Mouse (Mus musculus) intestine, embryonic 15.5 days (tissue): ENCODE results near the gene Scrn1. TPM values are rescaled to one million over a fixed set of nuclear protein-coding genes. Genes with fewer than 3 reads are reported as not detected.
A peak's percentile ranks its signal among the peaks of the same experiment; 100 is the strongest.

Experiments
- ATAC-seq: fragments of 200-750 bp; cut with Nextera tagmentation; 2 replicates; pipeline ENCODE4 v1.8.0; 2017; ENCODE audit warnings: moderate TSS enrichment, moderate library complexity
- H3K27ac ChIP-seq: fragments of 300-500 bp; sonication (generic); 2 replicates; pipeline ENCODE4 v1.5.1; 2015; ENCODE audit warnings: mild to moderate bottlenecking, inconsistent platforms
- H3K27me3 ChIP-seq: fragments of 300-500 bp; sonication (generic); replicated peaks from 2 replicates; pipeline ENCODE4 v1.6.1; 2015; ENCODE audit warnings: inconsistent platforms
- H3K36me3 ChIP-seq: fragments of 300-500 bp; sonication (generic); 2 replicates; pipeline ENCODE4 v1.6.1; 2015; ENCODE audit warnings: inconsistent platforms
- H3K4me1 ChIP-seq: fragments of 300-500 bp; sonication (generic); replicated peaks from 2 replicates; pipeline ENCODE4 v1.6.1; 2015; ENCODE audit warnings: inconsistent platforms
- H3K4me2 ChIP-seq: fragments of 300-500 bp; sonication (generic); replicated peaks from 2 replicates; pipeline ENCODE4 v1.6.1; 2015; ENCODE audit warnings: mild to moderate bottlenecking, inconsistent platforms
- H3K4me3 ChIP-seq: fragments of 300-500 bp; sonication (generic); replicated peaks from 2 replicates; pipeline ENCODE4 v1.5.1; 2015; ENCODE audit warnings: inconsistent platforms
- H3K9ac ChIP-seq: fragments of 300-500 bp; sonication (generic); 2 replicates; pipeline ENCODE4 v1.6.1; 2015; ENCODE audit warnings: inconsistent platforms
- H3K9me3 ChIP-seq: fragments of 300-500 bp; sonication (generic); 2 replicates; pipeline ENCODE4 v1.6.1; 2016; ENCODE audit warnings: inconsistent platforms
- WGBS: fragments of 180-500 bp; shearing (Covaris S2); methylation state at CpG from one replicate; pipeline ENCODE4 v1.1.7; 2015; 5-methylcytosine and 5-hydroxymethylcytosine counted together
- polyA plus RNA-seq: library from polyadenylated mRNA; unstranded; fragments of >200 nt; fragmentation: Nextera tagmentation; extraction: Ambion mirVana; gene quantifications from 2 replicates; pipeline ENCODE4 v1.2.1, GENCODE M21; 2015

Gene Scrn1
- polyA plus RNA-seq, 1 experiment from 2014 or later = 6.4 TPM

GRCm38 (mm10) chr6:54563561-54563960 is 2.7 kb downstream of the Scrn1 start:
- H3K36me3 ChIP-seq = no peaks in the 10 kb centered on the region
- no peak overlapping the region for H3K9ac ChIP-seq
- H3K4me3 ChIP-seq = no peak overlapping the region
- no peaks in the 10 kb centered on the region for H3K9me3 ChIP-seq
- H3K4me2 ChIP-seq = no peak overlapping the region
- no peak for ATAC-seq
- peaks cover 5% of the 10 kb centered on the region; the same call in 1 of the 2 replicates for H3K4me1 ChIP-seq
- no peak overlapping the region for H3K27ac ChIP-seq
- H3K27me3 ChIP-seq = no peaks in the 10 kb centered on the region
- WGBS = 94% methylated on average over 4 of the region's 4 CpGs

GRCm38 (mm10) chr6:54562018-54562809 is 4.1 kb downstream of the Scrn1 start:
- Histone ChIP-seq H3K4me1 (peaks cover 5% of the 10 kb centered on the region; the same call in 1 of the 2 replicates), H3K27me3 (no peaks in the 10 kb centered on the region), H3K4me3 (no peak overlapping the region), H3K4me2 (no peak overlapping the region), H3K9me3 (no peaks in the 10 kb centered on the region), H3K9ac (no peak overlapping the region), H3K36me3 (no peaks in the 10 kb centered on the region), H3K27ac (no peak overlapping the region)
- WGBS = 77% methylated on average over 17 of the region's 17 CpGs
- no peak for ATAC-seq

- no peaks in the 10 kb centered on the region for H3K27me3 ChIP-seq
- H3K27ac ChIP-seq = no peak overlapping the region
- no peak overlapping the region for H3K4me2 ChIP-seq
- no peak overlapping the region for H3K4me3 ChIP-seq
- no peaks in the 10 kb centered on the region for H3K4me1 ChIP-seq
- H3K36me3 ChIP-seq = no peaks in the 10 kb centered on the region
- 64% methylated on average over 7 of the region's 7 CpGs for WGBS
- ATAC-seq = no peak
- H3K9me3 ChIP-seq = no peaks in the 10 kb centered on the region
- H3K9ac ChIP-seq = no peak overlapping the region
Observed at GRCm38 (mm10) chr6:54558466-54558865, 7.8 kb downstream of the Scrn1 start.

- Histone ChIP-seq H3K36me3 (no peaks in the 10 kb centered on the region), H3K27ac (no peak overlapping the region), H3K9me3 (no peaks in the 10 kb centered on the region), H3K9ac (no peak overlapping the region), H3K27me3 (no peaks in the 10 kb centered on the region), H3K4me1 (no peaks in the 10 kb centered on the region), H3K4me2 (no peak overlapping the region), H3K4me3 (no peak overlapping the region)
- WGBS = 88% methylated on average over 7 of the region's 7 CpGs
- ATAC-seq = no peak
Observed at GRCm38 (mm10) chr6:54557671-54558070, 8.6 kb downstream of the Scrn1 start.

GRCm38 (mm10) chr6:54555816-54556215 is 10.5 kb downstream of the Scrn1 start:
- Histone ChIP-seq H3K4me1 (no peaks in the 10 kb centered on the region), H3K4me2 (no peak overlapping the region), H3K4me3 (no peak overlapping the region), H3K9ac (no peak overlapping the region), H3K27ac (no peak overlapping the region), H3K9me3 (no peaks in the 10 kb centered on the region), H3K27me3 (no peaks in the 10 kb centered on the region), H3K36me3 (no peaks in the 10 kb centered on the region)
- WGBS = 45% methylated on average over 1 of the region's 1 CpGs
- ATAC-seq = no peak

- Histone ChIP-seq H3K9me3 (no peaks in the 10 kb centered on the region), H3K9ac (no peak overlapping the region), H3K36me3 (no peaks in the 10 kb centered on the region), H3K4me2 (no peak overlapping the region), H3K4me3 (no peak overlapping the region), H3K4me1 (no peaks in the 10 kb centered on the region), H3K27me3 (no peaks in the 10 kb centered on the region), H3K27ac (no peak overlapping the region)
- WGBS = 65% methylated on average over 8 of the region's 8 CpGs
- ATAC-seq = no peak
Observed at GRCm38 (mm10) chr6:54554341-54555110, 11.8 kb downstream of the Scrn1 start.

- Histone ChIP-seq H3K9ac (no peak overlapping the region), H3K27me3 (no peaks in the 10 kb centered on the region), H3K27ac (no peak overlapping the region), H3K4me1 (no peaks in the 10 kb centered on the region), H3K4me3 (no peak overlapping the region), H3K4me2 (no peak overlapping the region), H3K9me3 (no peaks in the 10 kb centered on the region), H3K36me3 (no peaks in the 10 kb centered on the region)
- no peak for ATAC-seq
- 77% methylated on average over 2 of the region's 2 CpGs for WGBS
Observed at GRCm38 (mm10) chr6:54553632-54554031, 12.7 kb downstream of the Scrn1 start.

GRCm38 (mm10) chr6:54552721-54553413 is 13.4 kb downstream of the Scrn1 start:
- WGBS = 80% methylated on average over 9 of the region's 9 CpGs
- no peak for ATAC-seq

GRCm38 (mm10) chr6:54550801-54551323 is 15.4 kb downstream of the Scrn1 start:
- Histone ChIP-seq H3K9ac (no peak overlapping the region), H3K27ac (no peak overlapping the region), H3K36me3 (no peaks in the 10 kb centered on the region), H3K27me3 (no peaks in the 10 kb centered on the region), H3K9me3 (no peaks in the 10 kb centered on the region), H3K4me2 (no peak overlapping the region), H3K4me1 (no peaks in the 10 kb centered on the region), H3K4me3 (no peak overlapping the region)
- 66% methylated on average over 6 of the region's 7 CpGs for WGBS
- no peak for ATAC-seq

More at GRCm38 (mm10) chr6:54552721-54553413, 13.4 kb downstream of the Scrn1 start:
- Histone ChIP-seq H3K4me2 (no peak overlapping the region), H3K27ac (no peak overlapping the region), H3K4me3 (no peak overlapping the region), H3K36me3 (no peaks in the 10 kb centered on the region), H3K9me3 (no peaks in the 10 kb centered on the region), H3K27me3 (no peaks in the 10 kb centered on the region), H3K4me1 (no peaks in the 10 kb centered on the region), H3K9ac (no peak overlapping the region)

- Histone ChIP-seq H3K9me3 (no peaks in the 10 kb centered on the region), H3K4me2 (no peak overlapping the region), H3K36me3 (no peaks in the 10 kb centered on the region), H3K4me1 (no peaks in the 10 kb centered on the region), H3K27ac (no peak overlapping the region), H3K27me3 (no peaks in the 10 kb centered on the region), H3K4me3 (no peak overlapping the region), H3K9ac (no peak overlapping the region)
- ATAC-seq = no peak
- WGBS = 66% methylated on average over 4 of the region's 4 CpGs
Observed at GRCm38 (mm10) chr6:54549311-54549710, 17.0 kb downstream of the Scrn1 start.

- H3K27me3 ChIP-seq = no peaks in the 10 kb centered on the region
- no peak overlapping the region for H3K4me2 ChIP-seq
- no peaks in the 10 kb centered on the region for H3K9me3 ChIP-seq
- WGBS = 46% methylated on average over 13 of the region's 13 CpGs
- H3K36me3 ChIP-seq = no peaks in the 10 kb centered on the region
- H3K4me3 ChIP-seq = no peak overlapping the region
- H3K27ac ChIP-seq = no peak overlapping the region
- no peaks in the 10 kb centered on the region for H3K4me1 ChIP-seq
- peak; percentile 28; the same call in 1 of the 2 replicates for ATAC-seq
- no peak overlapping the region for H3K9ac ChIP-seq
Observed at GRCm38 (mm10) chr6:54548314-54549019, 17.8 kb downstream of the Scrn1 start.
